Mouse (Mus musculus) frontal cortex, postnatal 10 days (tissue): ENCODE results near the gene Rasl10a.

Experiments
- DNase-seq, 2 experiments: peaks; one replicate each; pipeline ENCODE4 v3.0.0; 2022; ENCODE audit warnings: low spot score in 2 of 2, mixed read lengths in 1 of 2

Rasl10a gene

DNA sequence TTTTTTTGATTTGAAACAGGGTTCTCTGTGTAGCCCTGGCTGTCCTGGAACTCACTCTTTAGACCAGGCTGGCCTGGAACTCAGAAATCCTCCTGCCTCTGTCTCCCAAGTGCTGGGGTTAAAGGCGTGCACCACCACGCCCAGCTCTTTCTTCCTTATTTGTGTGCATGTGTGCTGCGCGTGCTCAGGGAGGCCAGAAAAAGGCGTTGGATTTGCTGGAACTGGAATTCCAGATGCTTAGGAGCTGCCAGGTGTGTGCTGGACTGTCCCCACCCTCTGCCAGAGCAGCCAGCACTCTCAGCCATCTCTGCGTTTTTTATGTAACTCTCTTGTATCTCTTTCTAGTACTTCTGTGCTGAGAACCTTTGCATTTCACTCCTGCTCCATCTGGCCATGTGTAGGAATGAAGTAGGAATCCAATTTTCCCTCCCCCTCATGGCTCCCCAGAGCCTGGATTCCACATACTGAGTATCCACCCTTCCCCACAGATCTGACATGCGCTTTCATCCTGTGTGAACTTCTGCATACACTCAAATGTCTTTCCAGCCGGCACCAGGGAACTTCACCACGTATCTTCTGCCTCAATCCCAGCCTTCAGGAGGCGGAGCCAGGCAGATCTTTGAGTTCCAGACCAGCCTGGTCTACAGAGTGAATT lies 5.6 kb upstream of the Rasl10a start:
- DNase-seq: no peak

DNA sequence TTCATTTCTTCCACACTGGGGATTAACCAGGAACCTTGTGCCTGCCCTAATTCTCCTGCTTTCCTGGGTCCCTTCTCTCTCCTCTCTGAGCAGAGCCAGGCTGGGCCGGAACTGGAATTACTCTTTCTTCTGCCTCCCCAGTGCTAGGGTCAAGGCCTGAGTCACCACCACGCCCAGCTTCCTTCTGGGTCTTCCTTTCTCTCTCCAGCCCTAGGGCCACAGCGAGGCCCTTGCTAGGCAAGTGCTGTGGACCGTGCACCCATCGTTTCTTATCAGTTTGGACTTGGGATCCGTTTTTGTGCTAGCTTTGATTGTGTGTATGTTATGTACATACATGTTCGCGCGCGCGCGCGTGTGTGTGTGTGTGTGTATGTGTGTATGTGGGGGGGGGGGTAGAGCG lies 3.8 kb upstream of the Rasl10a start:
- DNase-seq: no peak

DNA sequence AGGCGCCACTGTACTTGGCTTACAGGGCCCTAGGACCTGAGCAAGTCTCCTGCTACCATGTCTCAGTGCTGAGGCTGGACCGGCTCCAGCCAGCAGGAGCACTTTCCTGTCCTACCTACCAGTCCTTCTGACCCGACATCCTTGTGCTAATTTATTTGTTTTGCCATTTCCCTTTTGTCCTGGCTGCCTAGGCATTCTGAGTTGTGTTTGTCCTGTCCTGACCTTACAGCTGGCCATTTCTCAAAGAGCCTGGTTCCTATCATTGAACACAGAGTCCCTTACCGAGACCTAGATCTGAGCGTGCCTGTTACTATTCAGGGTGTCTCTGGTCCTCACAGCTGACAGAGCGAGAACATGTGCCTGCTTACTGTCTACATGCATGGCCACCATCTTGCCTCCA lies 3.1 kb upstream of the Rasl10a start:
- no peak for DNase-seq

DNA sequence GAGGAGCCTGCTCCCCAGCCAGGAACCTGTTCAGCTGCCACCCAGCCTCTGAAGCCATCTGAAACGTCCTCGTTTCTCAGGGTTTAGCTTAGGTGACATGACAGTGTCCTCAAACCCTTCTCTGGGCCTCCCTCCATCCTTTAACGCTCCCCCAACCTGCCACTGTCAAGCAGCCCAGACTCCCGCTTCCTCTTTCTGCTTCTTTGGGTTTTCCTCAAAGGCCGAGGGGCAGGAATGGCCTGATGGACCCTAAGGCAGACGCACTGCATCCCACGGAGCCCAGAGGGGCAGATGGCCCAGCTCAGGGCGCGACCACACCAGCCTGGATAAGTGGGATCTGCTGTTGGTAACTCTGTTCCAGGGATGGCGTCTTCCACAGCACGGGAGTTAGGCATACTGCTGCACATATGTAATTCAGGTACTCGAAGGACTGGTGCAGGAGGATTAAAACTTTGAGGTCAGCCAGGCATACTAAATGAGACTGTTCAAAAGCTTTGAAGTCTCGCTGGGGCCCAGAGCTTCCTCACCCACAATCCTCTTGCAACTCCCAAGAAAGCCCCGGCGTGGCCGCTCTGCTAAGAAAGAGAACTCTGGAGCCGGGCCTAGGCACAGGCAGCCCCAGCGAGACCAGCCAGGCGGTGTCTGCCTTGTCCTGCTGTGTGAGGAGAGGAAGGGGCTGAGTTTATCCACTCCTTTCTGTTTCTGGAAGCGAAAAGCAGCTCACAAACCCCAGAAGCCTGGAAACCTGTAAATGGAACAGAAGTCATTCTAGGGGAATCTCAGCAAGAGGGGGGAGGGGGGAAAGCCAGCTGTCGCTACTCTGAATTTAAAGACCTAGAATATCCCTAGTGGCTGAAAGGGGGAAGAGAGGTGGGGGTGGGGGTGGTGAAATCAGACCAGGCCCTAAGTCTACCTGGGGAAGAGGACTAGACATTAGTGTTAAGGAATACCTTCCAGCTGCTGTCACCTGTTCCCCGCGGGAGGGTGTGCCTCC lies 1.7 kb upstream of the Rasl10a start:
- no peak for DNase-seq

DNA sequence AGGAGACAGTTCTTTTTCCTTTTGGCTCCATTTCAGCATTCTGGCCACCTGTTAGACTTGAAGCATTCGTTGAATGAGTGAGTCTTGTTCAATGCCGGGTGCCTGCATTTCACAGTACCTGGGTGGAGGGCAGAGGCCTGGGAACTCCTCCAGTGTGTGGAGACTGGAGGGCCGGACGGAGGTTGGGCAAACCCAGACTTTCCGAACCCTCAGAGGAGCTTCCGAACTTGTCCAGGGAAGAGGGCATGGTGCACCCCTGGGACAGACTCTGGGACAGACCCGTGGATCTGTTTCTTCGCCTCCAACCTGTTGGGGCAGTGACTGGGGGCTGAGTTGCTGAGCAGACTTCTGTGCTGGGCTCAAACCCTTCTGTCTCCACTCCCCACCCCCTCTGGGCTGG lies 864 bp upstream of the Rasl10a start:
- no peak for DNase-seq

DNA sequence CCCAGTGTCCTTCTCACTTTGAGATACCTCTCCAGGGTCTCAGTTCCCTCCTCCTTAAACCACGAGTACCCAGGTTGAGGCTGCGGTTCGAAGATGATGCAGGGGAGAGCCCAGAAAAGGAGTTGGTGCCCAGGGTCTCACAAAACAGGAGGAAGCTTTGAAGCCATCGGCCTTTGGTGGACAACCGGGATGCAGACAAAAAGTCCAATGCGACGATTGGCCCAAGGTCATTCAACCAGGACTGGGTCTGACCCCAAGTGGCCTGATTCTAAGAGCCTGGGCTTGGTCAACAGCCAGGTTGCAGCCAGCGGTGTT lies 430 bp upstream of the Rasl10a start:
- DNase-seq: no peak

DNA sequence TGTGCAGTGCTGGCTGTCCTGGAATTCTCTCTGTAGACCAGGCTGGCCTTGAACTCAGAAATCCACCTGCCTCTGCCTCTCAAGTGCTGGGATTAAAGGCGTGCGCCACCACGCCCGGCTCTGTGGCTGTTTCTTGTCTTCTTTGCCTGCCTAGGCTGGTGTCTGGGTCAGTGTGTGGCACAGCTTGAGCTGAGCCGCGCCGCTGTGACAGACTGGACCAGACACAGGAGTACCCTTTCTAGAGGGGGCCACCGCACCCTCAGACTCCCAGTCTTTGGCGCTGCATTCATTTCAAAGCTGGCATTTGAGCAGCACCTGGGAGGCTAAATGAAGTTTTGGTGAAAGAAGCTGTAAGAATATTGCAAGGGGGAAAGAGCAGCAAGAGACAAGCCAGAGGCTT lies 855 bp downstream of the Rasl10a start:
- no peak for DNase-seq

DNA sequence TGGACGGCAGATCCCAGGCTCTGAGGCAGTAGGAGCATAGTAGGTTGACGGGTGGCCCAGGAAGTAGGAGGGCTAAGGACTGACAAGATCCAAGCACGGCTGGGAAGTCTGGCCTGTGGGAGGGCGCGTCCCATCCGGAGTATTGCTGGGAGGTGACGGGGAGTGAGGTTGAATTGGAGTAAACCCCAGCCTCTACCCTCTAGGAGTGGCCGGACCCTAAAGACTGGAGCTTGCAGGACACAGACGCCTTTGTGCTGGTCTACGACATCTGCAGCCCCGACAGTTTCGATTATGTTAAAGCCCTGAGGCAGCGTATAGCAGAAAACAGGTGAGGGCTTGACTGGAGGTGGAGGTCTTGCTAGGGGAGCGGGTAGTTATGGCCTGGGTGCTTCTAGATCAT lies 1.3 kb downstream of the Rasl10a start:
- DNase-seq: no peak

DNA sequence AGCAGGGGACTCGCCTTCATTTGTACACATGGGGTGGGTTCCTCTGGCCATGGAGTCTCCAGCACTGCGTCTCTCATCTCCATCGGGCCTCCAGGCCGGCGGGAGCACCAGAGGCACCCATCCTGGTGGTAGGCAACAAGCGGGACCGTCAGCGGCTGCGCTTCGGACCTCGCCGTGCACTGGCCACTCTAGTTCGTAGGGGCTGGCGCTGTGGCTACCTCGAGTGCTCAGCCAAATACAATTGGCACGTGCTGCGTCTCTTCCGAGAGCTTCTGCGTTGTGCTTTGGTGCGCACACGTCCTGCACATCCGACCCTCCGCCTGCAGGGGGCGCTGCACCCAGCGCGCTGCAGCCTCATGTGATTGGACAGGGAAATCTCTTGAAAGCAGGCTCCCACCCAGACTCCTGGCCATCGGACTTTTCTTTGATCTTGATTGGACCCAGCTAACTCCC lies 1.8 kb downstream of the Rasl10a start:
- peak; percentile 44 to 59 for DNase-seq

DNA sequence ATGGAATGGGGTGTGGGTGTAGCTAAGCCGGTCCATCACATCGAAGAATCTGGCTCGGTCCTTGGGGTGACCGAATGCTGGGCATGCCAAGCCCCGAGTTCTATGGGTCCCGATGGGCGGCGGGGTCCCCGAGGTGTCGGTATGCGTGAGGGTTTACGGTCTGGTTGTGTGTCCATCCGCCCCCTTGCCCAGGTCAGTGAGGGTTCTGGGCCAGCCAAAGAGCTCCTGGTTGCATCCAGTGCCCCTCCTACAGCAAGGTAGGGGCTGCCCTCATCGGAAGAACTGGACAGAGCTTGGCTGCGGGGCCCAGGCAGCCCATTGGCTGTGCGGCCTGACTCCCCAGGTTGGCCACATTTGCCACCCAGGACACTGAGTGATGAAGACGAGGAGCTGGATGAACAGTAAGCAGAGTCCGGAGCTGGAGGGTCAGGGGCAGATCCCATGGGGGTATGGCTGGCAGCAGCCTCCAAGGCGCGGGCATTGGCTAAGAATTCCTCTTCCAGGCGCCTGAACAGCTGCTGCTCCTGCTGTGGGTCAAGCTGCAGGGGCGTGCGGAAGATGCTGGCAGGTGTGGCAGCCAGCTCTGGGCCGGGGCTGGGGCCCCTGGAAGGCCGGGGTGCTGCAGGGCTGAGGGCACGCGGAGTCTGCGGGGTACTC lies 3.0 kb downstream of the Rasl10a start:
- DNase-seq: peak in 1 of 2 experiments; percentile 33

DNA sequence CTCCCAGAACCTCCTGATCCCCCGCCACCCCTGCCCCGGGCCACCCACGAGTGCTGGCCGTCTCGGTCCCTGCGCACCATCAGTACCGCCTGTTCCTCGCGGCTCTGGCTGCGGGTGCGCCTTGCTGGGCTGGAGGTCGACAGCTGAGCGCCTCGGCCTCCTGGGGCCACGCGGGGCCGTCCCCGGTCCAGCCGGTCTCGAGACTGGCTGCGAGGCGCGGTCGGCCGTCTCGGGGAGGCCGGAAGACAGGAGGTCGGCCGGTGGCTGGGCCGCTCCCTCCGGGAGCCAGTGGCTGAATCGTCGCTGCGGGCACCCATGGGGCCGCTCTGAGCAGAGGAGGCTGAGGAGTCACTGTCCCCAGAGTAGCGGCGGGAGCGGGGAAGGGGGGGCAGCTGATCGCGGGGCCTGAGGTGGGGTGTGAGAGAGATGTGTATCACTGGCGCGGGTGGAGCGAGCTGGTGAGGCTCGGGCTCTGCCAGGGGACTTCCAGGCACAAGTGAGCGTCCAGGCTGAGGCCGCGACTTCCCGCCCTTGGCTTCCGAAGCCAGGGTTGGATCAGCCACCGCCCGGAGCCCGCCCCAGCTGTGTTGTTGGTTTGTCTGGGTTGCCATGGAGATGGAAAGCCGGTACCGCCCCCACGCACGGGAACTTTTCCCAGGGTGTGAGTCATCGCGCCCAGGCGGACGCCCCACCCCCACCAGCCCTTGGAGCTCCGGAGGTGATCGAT lies 3.6 kb downstream of the Rasl10a start:
- DNase-seq: peak; percentile 90

DNA sequence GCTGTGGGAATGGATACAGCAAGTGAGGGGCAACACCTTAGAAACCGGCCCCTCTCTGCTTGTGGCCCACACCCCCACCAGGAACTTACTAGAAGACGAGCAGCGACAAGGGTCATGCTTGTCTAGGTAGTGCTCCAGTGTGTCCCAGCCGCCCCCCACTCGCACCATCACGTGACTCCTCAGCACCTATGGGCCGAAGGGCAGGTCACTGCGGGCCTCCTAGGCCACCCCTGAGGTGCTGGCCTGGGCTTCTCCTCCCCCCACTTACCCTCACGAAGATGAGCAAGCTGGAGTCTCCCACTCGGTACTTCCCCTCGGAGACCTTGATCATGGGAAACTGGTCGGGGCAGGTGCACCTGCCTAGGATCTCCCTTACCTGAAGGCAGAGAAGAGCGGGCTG lies 4.4 kb downstream of the Rasl10a start:
- peak in 1 of 2 experiments; percentile 53 for DNase-seq

DNA sequence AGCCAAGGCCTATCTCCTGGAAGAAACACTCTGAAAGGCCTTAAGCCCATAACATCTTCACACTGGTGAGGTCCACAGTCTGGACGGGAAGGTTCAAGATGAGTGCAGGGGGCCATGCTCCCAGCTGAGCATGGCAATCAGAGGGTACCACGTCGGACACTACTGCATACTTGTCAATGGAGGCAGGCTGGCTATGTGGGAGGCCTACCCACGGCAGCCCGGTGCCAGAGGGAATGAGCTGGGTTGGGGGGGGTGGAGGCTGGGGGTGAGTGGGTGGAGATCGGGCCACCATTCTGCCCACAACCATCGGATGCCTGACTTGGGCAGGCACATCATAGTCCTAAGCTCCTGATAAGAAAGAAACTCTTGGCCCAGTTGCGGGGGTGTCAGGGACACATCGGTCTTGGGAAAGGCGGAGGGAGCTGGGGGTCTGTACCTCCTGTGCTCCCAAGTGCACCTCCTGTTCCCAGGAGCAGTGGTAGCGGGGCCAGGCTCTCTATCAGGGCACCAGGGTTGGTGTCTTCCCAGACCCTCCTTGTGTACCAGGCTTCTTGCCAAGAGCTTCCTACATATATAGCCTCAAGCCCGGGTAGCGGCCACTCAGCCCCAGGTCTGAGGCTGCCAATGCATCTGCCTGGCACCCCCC lies 5.1 kb downstream of the Rasl10a start:
- no peak for DNase-seq

DNA sequence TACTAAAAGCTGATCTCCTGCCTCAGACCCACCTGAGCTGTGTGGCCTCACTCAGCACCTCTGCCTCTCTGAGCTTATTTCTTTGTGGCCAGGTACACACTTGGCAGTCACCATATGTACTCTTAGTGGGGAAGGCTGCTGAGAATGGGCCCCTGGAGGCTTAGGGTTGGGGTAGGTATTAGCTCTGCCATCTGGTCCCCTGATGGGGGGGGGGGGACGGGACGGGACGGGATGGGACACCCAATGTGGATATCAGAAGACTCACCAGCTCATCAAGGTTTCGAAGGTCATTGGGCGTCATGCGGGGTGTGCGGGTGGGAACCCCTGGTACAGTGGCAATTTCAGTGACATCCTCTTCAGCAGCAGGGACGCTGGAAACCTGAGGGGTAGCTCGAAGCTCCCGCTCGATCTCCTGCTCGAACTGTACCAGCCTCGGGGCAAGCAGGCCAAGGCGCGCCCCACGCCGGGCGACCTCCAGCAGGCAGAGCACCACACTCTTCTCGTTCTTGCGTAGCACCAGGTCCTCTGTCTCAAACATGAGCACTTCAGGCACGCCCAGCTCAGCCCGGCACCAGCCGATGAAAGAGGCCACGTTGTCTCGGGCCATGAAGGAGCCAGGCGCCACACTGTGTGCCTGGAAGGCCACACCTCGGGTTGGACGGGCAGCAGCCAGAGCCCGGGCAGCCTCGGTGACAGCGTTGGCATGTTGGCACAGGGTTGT lies 5.8 kb downstream of the Rasl10a start:
- DNase-seq: no peak

DNA sequence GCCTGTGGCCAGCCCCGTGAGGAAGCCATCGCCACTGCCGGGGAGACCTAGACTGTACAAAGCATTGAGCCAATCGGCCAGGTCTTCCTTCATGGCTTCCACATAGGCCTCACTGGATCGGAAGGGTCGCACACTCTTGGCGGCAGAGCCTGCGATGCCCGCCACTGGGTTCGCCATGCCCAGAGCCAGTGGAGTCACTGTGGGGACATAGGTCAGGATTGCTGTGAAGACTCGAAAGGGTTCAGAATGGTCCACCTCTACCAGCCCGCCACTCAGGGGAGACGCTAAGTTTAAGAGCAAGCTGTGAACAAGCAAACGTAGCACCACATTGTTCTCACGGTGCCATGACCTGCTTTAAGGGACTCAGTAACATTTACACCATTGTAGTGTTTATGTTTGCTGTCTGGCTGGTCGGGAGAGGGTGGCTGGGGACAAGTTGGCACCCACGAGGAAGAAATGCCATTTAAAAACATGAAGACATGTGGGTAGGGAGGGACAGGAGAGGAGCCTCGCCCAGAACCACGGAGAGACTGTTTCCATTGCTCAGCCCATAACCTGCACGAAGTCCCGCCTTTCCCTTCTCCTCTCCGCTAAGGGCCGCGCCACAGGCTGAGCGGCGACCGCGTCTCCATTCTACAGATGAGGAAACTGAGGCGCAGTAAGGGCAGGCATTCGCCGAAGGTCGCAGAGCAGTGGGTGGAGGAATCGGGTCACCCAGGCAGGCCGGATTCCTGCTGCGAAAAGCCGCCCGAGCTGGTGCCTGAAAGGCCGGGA lies 6.5 kb downstream of the Rasl10a start:
- DNase-seq: no peak

DNA sequence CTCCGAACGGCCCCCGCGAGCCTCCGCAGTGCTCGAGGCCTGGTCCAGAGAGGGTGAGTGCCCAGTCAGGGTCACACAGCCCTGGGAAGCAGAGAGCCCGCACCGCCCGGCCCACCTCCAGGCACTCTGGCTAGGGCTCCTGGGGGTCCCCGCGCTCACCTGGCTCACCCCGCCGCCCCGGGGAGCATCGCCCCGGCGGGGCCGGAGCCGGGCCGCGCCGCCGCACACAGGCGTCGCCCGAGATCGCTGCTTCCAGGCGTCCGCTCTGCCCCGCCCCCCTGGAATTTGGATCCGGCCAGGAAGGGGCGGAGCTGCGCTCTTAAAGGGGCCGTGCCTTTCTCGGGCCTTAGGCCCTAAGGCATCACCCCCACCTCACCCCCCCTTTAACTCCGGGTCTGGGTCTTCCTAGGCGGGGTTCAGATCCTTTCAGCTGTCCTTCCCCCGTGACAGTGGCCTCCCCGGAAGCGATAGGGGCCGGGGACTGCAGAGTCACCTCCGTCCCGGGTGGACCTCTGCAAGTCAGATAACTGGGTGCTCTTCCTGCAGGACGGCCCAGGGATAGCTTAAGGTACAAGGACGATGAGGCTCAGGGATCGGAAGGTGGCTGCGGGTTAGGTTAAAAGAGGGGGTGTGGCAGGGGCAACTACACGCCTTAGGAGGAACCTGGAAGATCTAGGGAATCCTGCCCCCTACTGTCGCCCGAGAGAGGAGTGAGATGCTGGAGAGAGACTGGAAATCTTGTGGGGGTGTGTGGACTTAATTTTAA lies 7.3 kb downstream of the Rasl10a start, which contains the start of gene Gas2l1:
Gas2l1 (minus strand) TSS at position 272 of the 766 bp plus-strand sequence.
- peak; percentile 74 to 85 for DNase-seq

DNA sequence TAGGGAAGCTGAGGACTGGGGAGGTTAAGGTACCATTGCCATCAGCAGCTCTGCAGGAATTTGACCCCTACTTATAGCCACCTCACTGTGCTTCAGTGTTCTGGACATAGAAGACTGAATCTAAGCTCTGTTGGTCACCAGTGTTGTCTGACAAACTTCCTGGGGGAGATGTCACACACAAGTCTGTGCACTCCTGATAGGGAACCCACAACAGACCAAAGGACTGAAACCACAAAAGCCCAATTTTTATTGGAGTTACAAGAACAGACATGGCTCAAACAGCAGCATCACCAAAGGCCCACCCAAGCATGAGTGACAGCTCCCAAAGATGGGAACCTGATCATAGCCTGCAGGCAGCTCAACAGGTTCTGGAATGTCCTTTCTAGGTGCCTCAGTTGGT lies 9.1 kb downstream of the Rasl10a start:
- DNase-seq: no peak

DNA sequence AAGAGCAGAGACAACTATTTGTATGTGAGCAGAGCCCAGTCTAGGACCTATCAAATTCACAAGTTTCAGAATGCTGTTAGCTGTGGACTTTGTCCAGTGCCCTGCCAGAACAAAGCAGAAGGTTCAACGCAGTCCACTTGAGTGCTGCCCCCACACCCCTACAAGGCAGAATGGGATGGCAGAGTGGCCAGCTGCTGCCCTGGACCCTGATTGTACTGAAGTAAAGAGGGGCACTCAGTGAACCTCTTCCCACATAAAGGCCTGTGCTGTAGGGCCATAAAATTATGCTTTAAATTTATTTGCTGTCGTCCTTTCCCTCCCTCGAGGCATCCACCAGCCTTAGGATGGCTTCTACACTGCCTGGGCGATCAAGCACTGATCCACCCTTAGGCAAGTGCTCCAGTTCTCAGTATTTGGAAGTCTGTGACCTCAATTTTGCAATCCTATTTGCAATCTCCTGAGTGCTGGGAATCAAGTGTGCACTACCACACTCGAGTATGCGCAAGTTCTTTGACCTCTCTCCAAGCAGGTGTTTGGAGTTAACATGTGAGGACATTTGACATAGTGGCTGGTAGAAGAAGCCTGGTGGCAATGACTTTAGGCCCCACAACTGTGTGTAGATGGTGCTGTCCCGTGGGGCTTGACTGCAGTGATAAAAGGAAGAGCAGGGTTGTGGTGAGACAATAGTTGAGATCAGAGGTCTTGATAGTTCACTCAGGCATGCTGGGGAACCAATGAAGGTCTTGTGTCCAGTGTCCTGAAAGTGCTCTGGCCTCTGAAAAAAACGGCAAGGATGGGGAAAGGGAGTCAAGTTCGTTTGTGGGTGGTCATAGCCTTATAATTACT lies 10.4 kb downstream of the Rasl10a start:
- no peak for DNase-seq
